19 mouse cellular contexts compared by ENCODE assay signal in the genomic region with DNA sequence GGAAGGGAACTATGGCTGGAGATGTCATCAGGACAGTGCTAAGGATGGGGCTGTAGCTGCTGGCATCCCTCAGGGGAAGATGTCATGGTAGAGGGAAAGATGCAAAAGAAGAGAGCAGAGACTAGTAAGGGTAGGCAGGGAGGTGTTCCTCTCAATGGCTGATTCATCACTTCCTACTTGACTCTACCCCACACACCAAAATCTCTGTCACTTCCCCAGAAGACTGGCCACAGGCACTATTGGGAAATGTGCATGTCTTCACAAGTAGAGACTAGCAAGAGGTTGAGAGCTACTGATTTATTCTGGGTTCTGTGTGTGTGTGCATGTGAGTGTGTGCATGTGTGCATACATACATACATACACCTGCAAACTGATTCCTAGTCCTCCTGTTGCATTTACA. TPM values are rescaled to one million over a fixed set of nuclear protein-coding genes. Genes with fewer than 3 reads are reported as not detected.
DNase-seq lines count a peak whose midpoint lies in the region; ATAC-seq lines count a peak whose summit lies in the region.
"Had no signal": no experiment of that assay in that cellular context is flagged by ENCODE, and none has a peak within 500 bp of the region (broad histone marks: within the 10 kb centered on the region; RNA-seq: fewer than 3 reads in every experiment).

No protein-coding gene starts in this region.

- ATAC-seq in megakaryocyte, adult 5-6 weeks (ENCODE audit: poor library complexity, severe bottlenecking) = peak; percentile 90
- peak; percentile 84 for ATAC-seq in neutrophil, adult 5-6 weeks (ENCODE audit: extremely low read depth, insufficient number of reproducible peaks, low FRiP score, poor library complexity, severe bottlenecking)
- ATAC-seq: CD4-positive, CD25-positive, alpha-beta regulatory T cell, adult 4 months; forebrain, embryonic 16.5 days; Patski had no signal

- peak; percentile 92 for DNase-seq in heart, adult 11 months
- DNase-seq in heart, postnatal 4 days = no peak
- peak; percentile 35 for DNase-seq in c-Kit-positive CD71-negative TER-119-negative erythroid progenitor cells, embryonic 14.5 days (ENCODE audit: low read depth)
- no peak for DNase-seq in right cerebral cortex, postnatal 14 days
- DNase-seq in urinary bladder, postnatal 25 days (ENCODE audit: low spot score) = no peak
- DNase-seq in left cerebral cortex, adult 9 months (ENCODE audit: low spot score in 2 of 2) = no peak
- DNase-seq: adrenal gland, adult 8-10 months; cerebellum, adult 9-10 months; gastrocnemius, postnatal 25 days; kidney, adult 18-20 months; kidney, postnatal 4 days; lung, postnatal 4 days; thymus, adult 2 months; thymus, postnatal 4 days had no signal

RNA-seq across cellular contexts. Expression of a gene that starts 20.4 kb away (rescaled TPM):
- 10 to 100 TPM; 48.6 to 52.2 TPM for total RNA-seq in heart, postnatal 4 days (2021)
- total RNA-seq in megakaryocyte, adult 5-6 weeks (2015) = 33.6 and 37.0 TPM in 2 replicates
- 23.2 and 24.1 TPM in 2 replicates for total RNA-seq in megakaryocyte, adult 5-6 weeks (2017)
- 10.1 TPM in 2 replicates for total RNA-seq in neutrophil, adult 5-6 weeks (2017)

RNA-seq across cellular contexts. Expression of a gene that starts 52.7 kb away (rescaled TPM):
- 10 to 100 TPM; 69.8 to 72.3 TPM for total RNA-seq in heart, postnatal 4 days (2021)
- total RNA-seq in megakaryocyte, adult 5-6 weeks (2015) = 91.2 and 103 TPM in 2 replicates
- 21.2 and 38.7 TPM in 2 replicates for total RNA-seq in megakaryocyte, adult 5-6 weeks (2017)
- 43.6 and 47.0 TPM in 2 replicates for total RNA-seq in neutrophil, adult 5-6 weeks (2017)

Comparison
In these comparisons a context has a peak if more than half of its experiments do, and no peak if none do; other contexts are left out.
1. DNase-seq: peak in heart, adult 11 months (single experiment) and c-Kit-positive CD71-negative TER-119-negative erythroid progenitor cells, embryonic 14.5 days (single experiment); none in heart, postnatal 4 days (single experiment), right cerebral cortex, postnatal 14 days (single experiment), urinary bladder, postnatal 25 days (single experiment) and left cerebral cortex, adult 9 months (0 of 2).